Mouse (Mus musculus) left cerebral cortex, adult 2 months (tissue): Measurements from ENCODE around the gene Prickle2. TPM values are rescaled to one million over a fixed set of nuclear protein-coding genes. Genes with fewer than 3 reads are reported as not detected.

Source experiments
- DNase-seq, 2 experiments: peaks; one replicate each; pipeline ENCODE4 v3.0.0; 2021 to 2022; ENCODE audit warnings: low spot score in 2 of 2, mixed read lengths in 1 of 2; ENCODE audit errors: extremely low spot score in 1 of 2
- H3K27ac ChIP-seq: fragments of 200-600 bp; 2 replicates; pipeline ENCODE4 v1.8.1; 2022
- H3K4me3 ChIP-seq: fragments of 200-600 bp; 2 replicates; pipeline ENCODE4 v1.8.1; 2022
- CTCF ChIP-seq: fragments of 200-600 bp; IDR thresholded peaks from 2 replicates; pipeline ENCODE4 v1.8.1; 2022; ENCODE audit warnings: antibody characterized with exemption, mild to moderate bottlenecking, moderate library complexity
- intact Hi-C: fragments of 180-260 bp; cut with DNase I; formaldehyde crosslinking; loops from one replicate; pipeline ENCODE4 v1.15.1; 2025
- long read RNA-seq, 2 experiments: library from polyadenylated mRNA; stranded (forward); transcript quantifications; one replicate each; pipeline ENCODE4 v2.0.0; 2021; ENCODE audit warnings: borderline mapping rate in 2 of 2
- total RNA-seq, 2 experiments: library from RNA; stranded (reverse); gene quantifications; 2 replicates each; pipeline ENCODE4 v1.2.3; 2021

Prickle2 gene
- 100 to 1,000 TPM; 163 to 182 TPM for total RNA-seq
- long read RNA-seq, experiment 1, full-length matches to known transcripts, result 65 of 132 reads
- long read RNA-seq, experiment 1, partial matches to known transcripts, result 26 of 132 reads
- long read RNA-seq, experiment 1, other reads (novel, unspliced or antisense), result 41 of 132 reads
- long read RNA-seq, experiment 2, full-length matches to known transcripts, result 38 of 82 reads
- long read RNA-seq, experiment 2, partial matches to known transcripts, result 17 of 82 reads
- long read RNA-seq, experiment 2, other reads (novel, unspliced or antisense), result 27 of 82 reads

DNA sequence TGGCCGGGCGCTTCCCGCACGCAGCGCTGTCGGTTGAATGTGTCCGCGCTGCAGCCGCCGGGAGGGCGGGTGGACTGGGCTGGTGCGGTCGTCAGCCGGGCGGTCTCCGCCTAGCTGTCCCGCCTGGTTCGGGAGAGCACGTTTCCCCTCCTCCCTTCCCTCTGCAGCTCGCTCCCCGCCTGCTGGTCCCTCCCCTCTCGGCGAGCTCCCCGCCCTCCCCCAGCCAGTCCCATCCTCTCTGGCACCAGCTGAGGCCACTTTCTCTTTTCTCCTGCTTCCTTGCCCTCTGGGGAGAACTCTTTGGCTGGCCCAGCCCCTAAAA, at the start of gene Prickle2:
Gene Prickle2, minus strand, starts transcription at position 11 of the 322 bp plus-strand sequence.
- Histone ChIP-seq H3K4me3 (peak within 1 kb of the TSS; percentile 83), H3K27ac (peak within 1 kb of the TSS; percentile 81)
- TF ChIP-seq CTCF, result no peak; the same call in 1 of the 2 replicates
- peak; percentile 63 to 64 for DNase-seq
- intact Hi-C loops, result no loop called here

DNA sequence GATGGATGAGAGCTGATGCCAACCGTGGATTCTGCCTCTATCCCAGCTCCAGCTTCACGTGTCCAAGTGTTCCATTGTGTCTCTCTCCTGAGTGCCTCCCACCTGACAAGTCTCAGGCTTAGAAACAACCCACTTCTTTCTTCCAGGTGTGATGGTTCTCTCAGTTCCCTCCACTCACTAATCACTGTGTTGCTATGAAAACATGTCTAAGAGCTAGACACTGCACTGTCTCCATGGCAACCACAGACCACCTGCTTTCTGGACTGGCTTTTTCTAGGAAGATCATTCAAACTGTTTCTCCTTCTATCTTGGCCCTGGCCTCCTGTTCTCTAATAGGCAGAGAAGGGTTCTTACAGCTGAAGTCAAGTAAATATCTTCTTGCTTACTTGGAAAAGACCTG, 46.8 kb upstream of the Prickle2 start:
- intact Hi-C loops, result no loop called here
- H3K27ac ChIP-seq, result no peak overlapping the region

GRCm38 (mm10) chr6:92749420-92749819, 43.5 kb upstream of the Prickle2 start:
- H3K4me3 ChIP-seq, result no peak overlapping the region
- no peak overlapping the region for H3K27ac ChIP-seq
- DNase-seq, result no peak
- intact Hi-C loops, result no loop called here
- TF ChIP-seq CTCF, result no peak

More for the DNA sequence above, 46.8 kb upstream of the Prickle2 start:
- no peak for DNase-seq
- TF ChIP-seq CTCF, result no peak
- H3K4me3 ChIP-seq, result no peak overlapping the region

DNA sequence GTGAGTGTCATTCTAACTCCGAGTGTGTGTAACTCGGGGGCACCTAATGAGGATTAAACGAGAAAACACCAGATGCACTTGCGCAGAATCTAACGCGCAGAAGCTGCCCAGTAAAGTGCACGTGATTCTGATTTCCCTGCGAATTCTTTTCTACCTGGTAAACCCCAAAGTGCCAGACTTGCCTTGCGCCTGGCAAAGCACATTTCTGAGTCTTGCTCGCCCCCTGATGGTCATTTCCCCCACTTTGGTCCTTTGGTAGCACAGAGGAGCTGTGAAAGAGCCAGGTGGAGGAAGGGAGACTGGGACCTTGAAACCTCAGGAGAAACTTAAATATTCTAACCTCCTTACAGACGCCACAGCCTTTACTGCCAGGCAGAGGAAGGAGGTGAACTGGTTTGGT, 37.6 kb upstream of the Prickle2 start:
- Histone ChIP-seq H3K4me3 (peak overlapping the region; percentile 34), H3K27ac (peak overlapping the region; percentile 71)
- intact Hi-C loops, result loop anchor here (1.0 to 5.0 kb wide), 2 partner anchors 457 to 526 kb away; no protein-coding TSS in a partner anchor
- DNase-seq, result peak; percentile 82 to 87
- TF ChIP-seq CTCF, result peak; percentile 78

DNA sequence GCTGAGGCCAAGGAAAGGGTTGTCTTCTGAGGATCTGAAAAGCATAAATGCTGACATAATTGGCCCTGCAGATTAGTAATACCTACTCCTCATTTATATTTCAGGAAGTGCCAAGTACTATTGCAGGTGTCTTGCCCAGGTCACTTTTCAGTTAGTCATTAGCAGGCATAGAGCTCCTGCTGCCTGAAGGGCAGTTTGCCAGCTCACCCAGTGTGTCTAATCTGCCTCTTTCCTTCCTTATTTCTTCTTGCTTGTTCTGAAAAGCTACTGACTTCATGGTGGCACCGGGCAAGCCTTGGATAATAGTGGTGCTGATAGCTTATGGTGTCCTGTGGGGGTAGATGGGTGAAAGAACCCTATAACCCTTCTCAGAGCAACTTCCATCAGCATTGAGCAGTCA, 31.2 kb upstream of the Prickle2 start:
- TF ChIP-seq CTCF, result no peak
- intact Hi-C loops, result no loop called here
- Histone ChIP-seq H3K4me3 (no peak overlapping the region), H3K27ac (no peak overlapping the region; the same call in 1 of the 2 replicates)
- no peak for DNase-seq

DNA sequence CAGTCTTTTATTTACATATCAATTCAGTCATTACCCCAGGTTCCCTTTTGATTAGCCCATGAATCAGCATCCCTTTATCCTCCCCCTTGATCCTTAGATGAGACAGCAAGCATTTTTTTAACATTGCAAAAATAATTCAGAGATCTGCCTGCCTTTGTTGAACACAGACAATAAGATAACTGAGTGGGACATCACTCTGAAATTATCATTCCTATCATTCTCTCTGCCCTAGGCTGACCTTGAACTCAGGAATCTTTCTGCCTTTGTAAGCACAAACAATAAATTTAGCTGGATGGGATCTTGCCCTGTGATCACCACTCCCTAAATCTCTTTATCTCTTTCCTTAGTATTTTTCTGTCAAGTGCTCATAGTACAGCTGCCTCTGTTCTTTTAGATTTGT, 27.7 kb upstream of the Prickle2 start:
- no peak for TF ChIP-seq CTCF
- Histone ChIP-seq H3K27ac (no peak overlapping the region), H3K4me3 (no peak overlapping the region)
- no peak for DNase-seq
- intact Hi-C loops, result no loop called here

- no peak for TF ChIP-seq CTCF
- intact Hi-C loops, result loop anchor here (1.0 to 5.0 kb wide), 5 partner anchors 52 to 441 kb away; no protein-coding TSS in a partner anchor
- no peak for DNase-seq
- peak overlapping the region; percentile 86 for H3K27ac ChIP-seq
- H3K4me3 ChIP-seq, result no peak overlapping the region
Measured at GRCm38 (mm10) chr6:92728514-92728913, 22.6 kb upstream of the Prickle2 start.

- Histone ChIP-seq H3K27ac (peak overlapping the region; percentile 86), H3K4me3 (no peak overlapping the region)
- intact Hi-C loops, result loop anchor here (1.0 to 5.0 kb wide), 5 partner anchors 51 to 441 kb away; no protein-coding TSS in a partner anchor
- peak; percentile 87 to 95 for DNase-seq
- TF ChIP-seq CTCF, result peak; percentile 94
Measured at GRCm38 (mm10) chr6:92728084-92728483, 22.1 kb upstream of the Prickle2 start.

GRCm38 (mm10) chr6:92727351-92727986, 21.5 kb upstream of the Prickle2 start:
- DNase-seq, result no peak
- intact Hi-C loops, result loop anchor here (5.0 kb wide), 2 partner anchors 305 to 440 kb away; no protein-coding TSS in a partner anchor
- peak overlapping the region; percentile 55 for H3K27ac ChIP-seq

GRCm38 (mm10) chr6:92726121-92726520, 20.2 kb upstream of the Prickle2 start:
- H3K27ac ChIP-seq, result no peak overlapping the region; the same call in 1 of the 2 replicates
- no peak overlapping the region for H3K4me3 ChIP-seq
- no peak for DNase-seq
- no peak for TF ChIP-seq CTCF
- intact Hi-C loops, result loop anchor here (5.0 kb wide), 2 partner anchors 304 to 439 kb away; no protein-coding TSS in a partner anchor

More at GRCm38 (mm10) chr6:92727351-92727986, 21.5 kb upstream of the Prickle2 start:
- no peak for TF ChIP-seq CTCF
- H3K4me3 ChIP-seq, result no peak overlapping the region

DNA sequence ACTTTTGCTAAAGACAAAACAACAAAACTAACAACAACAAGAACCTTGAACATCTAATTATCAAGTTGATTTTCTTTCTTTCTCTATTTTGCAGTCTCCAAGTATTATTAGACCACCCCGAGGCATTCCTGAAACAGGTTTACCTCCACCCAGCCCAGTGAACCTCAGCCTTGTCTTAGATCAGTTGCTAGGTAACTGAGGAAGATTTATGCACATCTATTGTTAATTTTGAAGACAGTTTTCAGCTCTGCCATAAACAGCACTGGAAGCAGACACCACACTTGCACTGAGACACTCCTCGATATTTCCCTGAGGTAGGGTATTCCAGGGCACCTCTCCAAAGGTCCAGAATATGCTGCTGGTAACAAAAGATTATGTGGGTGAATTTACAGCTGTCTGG, 18.4 kb upstream of the Prickle2 start:
- Histone ChIP-seq H3K27ac (no peak overlapping the region), H3K4me3 (no peak overlapping the region)
- no peak for TF ChIP-seq CTCF
- intact Hi-C loops, result no loop called here
- DNase-seq, result no peak

GRCm38 (mm10) chr6:92715806-92716205, 9.9 kb upstream of the Prickle2 start:
- intact Hi-C loops, result no loop called here
- Histone ChIP-seq H3K27ac (no peak overlapping the region), H3K4me3 (no peak overlapping the region)
- TF ChIP-seq CTCF, result no peak
- DNase-seq, result no peak
